Mouse (Mus musculus) CH12F3 (cell line): ENCODE data around the gene Catsperz.

ENCODE experiments used
- in situ Hi-C: fragments of 300-500 bp; cut with MboI; formaldehyde crosslinking; loops from 2 replicates; pipeline ENCODE4 v1.14.3; 2020; ENCODE audit warnings: low sequenced_read_pairs

Catsperz gene

DNA sequence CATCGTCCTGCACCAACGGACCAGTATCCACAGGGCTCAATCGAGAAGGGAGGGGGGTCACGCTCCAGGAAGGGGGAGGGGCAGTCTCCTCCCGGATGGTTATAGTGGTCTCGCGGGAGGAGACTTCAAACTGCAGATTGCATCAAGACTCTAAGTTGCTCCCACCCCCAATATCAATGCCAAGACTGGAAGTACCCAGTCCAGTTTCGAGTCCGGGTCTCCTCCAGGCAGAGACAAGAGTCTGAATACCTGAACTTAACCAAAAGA is at the start of gene Catsperz:
Gene Catsperz, minus strand, starts transcription at position 74 of the 267 bp plus-strand sequence.
- in situ Hi-C loops = no loop called here

- in situ Hi-C loops = no loop called here
Observed at GRCm38 (mm10) chr19:6974211-6975205, 49.3 kb upstream of the Catsperz start, which contains the start of gene Ppp1r14b. TSS of gene Ppp1r14b (plus strand) at chr19:6974968.

DNA sequence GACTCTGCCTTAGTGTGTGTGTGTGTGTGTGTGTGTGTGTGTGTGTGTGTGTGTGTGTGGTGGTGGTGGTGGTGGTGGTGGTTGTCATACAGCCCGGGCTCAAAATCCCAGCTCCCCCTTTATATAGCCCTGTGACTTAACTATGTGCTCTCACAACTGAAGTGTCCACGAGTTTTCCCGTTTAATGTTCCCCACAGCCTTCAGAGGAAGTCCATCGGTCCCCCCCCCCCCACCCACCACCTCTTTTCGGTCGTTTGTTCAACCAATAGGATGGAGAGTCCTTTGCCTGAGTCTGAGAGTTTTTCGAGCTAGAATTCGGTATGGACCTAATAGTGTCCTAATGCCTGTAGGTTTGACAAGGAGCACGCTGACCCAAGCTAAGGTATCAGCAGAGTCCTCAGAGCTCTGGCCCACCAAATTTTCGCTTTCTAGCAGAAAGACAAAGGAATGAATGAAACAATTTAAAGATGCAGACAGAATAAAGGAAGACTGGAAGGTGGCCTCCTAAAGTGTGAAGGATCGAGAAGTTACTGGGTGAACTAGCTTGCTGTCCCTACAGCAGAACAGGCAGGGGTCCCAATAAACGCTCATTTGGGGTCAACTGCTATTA is 48.5 kb upstream of the Catsperz start:
- in situ Hi-C loops = no loop called here

DNA sequence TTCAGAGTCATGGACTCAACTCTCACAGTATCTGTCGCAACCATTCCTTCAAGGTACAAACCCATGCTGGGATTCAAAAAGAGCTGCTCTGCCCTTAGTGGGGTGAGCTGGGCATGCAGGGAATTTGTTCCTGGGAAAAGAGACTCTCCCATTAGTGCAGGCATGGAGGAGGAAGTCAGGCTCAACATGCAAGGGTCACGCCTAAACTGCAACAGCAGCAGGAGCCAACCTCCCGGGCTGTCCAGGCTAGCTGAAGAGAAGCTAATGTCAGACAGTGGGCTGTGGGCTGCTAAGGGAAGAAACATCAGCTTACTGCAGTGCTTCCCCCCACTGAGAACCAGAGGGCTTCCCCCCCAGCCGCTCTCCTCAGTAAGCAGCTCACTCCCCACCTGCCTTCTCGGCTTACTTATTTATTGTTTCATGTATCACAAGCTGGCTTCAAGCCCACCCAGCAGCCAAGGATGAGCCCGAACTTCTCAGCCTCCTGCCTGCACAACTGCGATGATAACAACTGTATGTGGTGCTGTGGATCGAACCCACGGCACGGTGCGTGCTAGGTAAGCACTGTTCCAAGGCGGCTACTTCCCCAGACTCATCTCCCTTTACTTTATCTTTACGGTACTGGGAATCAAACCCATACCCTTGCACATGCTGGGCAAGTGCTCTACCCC is 47.2 kb upstream of the Catsperz start:
- in situ Hi-C loops = no loop called here

GRCm38 (mm10) chr19:6971644-6972043 is 46.5 kb upstream of the Catsperz start:
- in situ Hi-C loops = no loop called here

GRCm38 (mm10) chr19:6970460-6971085 is 45.4 kb upstream of the Catsperz start:
- in situ Hi-C loops = no loop called here

DNA sequence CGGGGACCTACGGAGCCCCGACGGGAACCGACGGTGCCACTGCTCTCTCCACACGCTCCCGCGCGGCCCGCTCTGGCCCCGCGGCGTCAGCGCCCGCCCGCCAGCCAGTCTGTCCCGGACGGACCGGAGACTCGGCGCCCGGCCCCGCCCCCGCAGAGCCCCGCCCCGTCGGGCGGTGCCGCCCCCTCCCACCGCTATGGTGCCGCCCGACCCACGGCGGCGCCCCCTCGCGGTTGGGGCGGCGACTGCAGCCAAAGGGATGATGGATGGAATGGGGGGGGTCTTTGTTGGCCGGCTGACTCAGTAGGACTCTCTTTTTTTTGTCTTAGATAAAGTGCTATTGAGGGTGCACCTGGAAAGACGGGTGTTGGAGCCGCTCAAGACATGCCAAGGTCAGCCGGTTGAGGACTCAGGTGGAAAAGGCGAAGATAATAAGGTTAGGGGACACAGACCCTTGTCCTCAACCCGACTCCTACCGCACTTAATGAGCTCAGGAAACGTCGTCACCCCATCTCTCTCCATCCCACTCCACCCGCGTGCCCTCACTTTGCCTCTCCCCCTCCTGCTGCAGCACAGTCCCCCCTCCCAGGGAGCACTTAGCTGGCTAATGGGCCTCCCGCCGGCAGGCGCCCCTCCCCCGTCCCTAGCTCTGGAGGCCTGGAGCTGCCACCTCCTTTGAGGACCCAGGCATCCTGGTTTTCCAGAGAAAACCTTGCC is 44.6 kb upstream of the Catsperz start:
- in situ Hi-C loops = no loop called here

DNA sequence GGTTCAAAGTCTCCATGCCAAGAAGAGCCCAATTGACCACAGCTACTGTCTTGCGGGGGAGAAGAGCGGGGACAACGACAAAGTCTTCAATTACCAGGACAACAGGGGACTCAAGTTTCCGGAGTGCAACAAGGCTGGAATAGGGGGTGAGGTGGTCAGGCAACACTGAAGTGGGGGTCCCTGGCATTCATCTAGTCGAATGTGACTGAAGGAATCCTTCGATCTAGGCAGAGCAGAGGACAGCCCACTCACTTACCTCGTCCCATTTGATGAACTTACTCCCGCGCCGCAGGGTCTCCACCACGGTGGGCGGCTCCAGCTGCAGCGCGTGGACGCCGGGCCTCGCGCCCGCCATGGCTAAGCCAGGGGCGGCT is 44.1 kb upstream of the Catsperz start:
- in situ Hi-C loops = no loop called here

DNA sequence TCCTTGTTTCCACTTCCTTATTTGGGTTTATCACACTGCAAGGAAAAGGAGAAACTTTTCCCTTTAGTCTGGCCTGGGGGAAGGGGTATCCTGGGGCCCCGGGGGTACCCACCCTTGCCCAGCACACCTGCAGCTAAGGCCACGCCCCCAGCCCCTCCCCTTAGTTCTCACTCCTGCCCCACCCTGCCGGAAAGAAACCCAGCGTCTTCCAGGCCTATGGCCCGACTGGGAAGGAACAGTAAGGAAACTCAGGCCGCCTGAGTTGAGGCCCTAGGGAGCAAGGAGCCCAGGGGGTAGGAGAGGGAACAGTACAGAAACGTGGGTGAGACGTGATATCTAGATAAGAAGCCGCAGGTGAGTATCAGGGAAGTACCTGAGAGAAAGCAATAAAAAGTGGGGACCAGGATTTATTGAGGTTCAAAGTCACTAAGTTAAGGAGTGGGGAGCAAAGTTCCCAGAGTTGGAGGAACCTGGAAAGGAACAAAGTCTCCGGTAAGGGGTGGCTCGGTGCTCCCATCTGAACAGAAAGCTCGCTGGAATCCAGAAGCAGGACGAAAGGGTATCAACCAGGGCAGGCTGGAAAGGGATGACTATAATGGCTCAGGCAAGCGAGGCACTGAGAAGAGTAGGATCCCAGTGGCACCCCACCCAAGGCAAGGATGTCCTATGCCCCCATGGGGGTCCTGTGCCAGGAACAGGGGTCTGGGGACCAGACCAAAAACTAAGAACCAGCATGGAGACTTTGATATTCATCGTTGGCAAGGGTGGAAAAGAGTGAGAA is 43.5 kb upstream of the Catsperz start:
- in situ Hi-C loops = no loop called here

GRCm38 (mm10) chr19:6956461-6956860 is 31.3 kb upstream of the Catsperz start:
- in situ Hi-C loops = no loop called here

GRCm38 (mm10) chr19:6955424-6955823 is 30.2 kb upstream of the Catsperz start:
- in situ Hi-C loops = no loop called here

DNA sequence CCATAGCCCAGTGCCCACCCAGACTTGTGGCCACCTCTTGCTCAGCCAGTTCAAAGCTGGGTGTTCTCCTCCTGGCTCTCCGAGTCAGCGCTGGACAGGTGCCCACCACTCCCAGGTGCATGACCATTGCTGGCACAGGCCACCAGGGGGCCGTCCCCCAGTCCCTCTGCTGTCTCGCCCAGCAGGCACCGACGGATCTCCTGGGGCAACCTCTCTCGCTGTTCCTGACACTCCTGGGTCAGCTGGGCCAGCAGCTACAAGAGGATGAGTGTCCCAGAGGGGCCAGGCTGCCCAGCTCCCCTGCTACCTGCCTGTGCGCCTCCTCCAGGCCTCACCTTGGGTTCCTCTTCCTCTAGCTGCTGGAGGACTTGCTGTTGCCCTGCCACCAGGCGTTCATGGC is 28.9 kb upstream of the Catsperz start:
- in situ Hi-C loops = no loop called here

- in situ Hi-C loops = no loop called here
Observed at GRCm38 (mm10) chr19:6952712-6953037, 27.5 kb upstream of the Catsperz start.

GRCm38 (mm10) chr19:6951994-6952711 is 27.0 kb upstream of the Catsperz start:
- in situ Hi-C loops = no loop called here

DNA sequence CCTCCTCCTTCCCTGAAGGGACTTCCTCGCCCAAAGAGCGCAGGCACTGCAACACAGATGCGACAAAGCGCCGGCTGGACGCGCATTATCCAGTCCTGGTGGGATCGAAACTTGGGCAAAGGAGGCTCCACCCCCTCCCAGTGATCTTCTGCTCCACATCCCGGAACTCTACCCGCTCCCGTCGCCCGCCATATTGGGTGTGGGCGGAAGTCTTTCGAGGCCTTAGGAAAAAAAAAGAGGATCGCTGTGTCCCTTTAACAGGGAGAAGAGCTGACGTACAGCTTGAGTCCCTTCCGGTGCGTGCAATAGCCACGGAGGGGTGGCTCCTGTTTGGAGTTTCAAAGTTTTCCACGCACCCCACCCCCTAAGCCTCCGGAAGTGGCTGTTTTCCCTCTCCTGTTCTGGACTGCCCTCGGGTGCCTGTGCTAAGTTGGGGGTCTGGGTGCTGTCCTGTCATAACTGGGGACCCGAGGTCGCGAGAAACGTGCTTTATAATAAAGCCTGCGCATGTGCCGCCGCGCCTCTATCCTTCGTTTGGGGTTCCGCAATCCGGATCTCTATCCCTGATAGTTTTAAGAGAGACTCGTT is 26.3 kb upstream of the Catsperz start:
- in situ Hi-C loops = no loop called here

- in situ Hi-C loops = no loop called here
Observed at GRCm38 (mm10) chr19:6950613-6951153, 25.5 kb upstream of the Catsperz start.

- in situ Hi-C loops = no loop called here
Observed at GRCm38 (mm10) chr19:6949951-6950350, 24.8 kb upstream of the Catsperz start.

DNA sequence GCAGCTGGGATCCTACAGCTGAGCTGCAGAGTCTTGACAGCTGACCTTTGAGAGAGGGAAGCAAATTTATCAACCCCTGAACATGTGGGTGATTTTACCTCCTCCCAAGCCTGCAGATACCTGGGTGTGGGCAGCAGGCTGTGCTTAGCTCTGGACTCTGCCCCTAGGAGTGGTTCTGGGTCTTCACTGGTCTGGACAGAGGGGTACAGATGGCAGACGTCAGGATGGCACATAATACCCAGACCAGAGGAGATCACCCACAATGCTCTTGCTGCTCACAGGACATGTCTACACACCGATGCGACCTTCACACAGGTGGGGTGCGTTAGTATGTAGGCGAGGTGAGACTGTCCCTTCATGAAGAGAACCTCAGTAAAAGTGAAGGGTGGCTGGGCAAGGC is 24.4 kb upstream of the Catsperz start:
- in situ Hi-C loops = no loop called here

- in situ Hi-C loops = no loop called here
Observed at GRCm38 (mm10) chr19:6948186-6948585, 23.0 kb upstream of the Catsperz start.
